Mouse (Mus musculus) ES-E14 (cell line): Measurements from ENCODE around the gene Nt5c1b. TPM values are rescaled to one million over a fixed set of nuclear protein-coding genes. Genes with fewer than 3 reads are reported as not detected.

Experiments used
- DNase-seq: peaks from one replicate; pipeline ENCODE4 v3.0.0-alpha.2; 2013; ENCODE audit warnings: low read depth, low spot score
- H3K27ac ChIP-seq: 2 replicates; pipeline ENCODE4 v1.5.1; 2012; ENCODE audit warnings: low read depth, mild to moderate bottlenecking, low read length, moderate library complexity, mixed read lengths; ENCODE audit not compliant: poor library complexity, insufficient read depth, severe bottlenecking
- H3K36me3 ChIP-seq: 2 replicates; pipeline ENCODE4 v1.6.1; 2012; ENCODE audit warnings: mild to moderate bottlenecking, low read length, moderate library complexity, mixed read lengths; ENCODE audit not compliant: control insufficient read depth, poor library complexity, insufficient read depth, severe bottlenecking
- H3K4me1 ChIP-seq, 2 experiments: fragments of 150-350 bp in 1 of 2; sonication (generic) in 1 of 2; 2 replicates each; pipeline ENCODE4 v1.6.1; 2012; ENCODE audit warnings: low read length in 2 of 2, mild to moderate bottlenecking in 1 of 2, mixed read lengths in 1 of 2; ENCODE audit not compliant: control insufficient read depth in 2 of 2, insufficient read depth in 2 of 2, poor library complexity in 1 of 2
- H3K4me3 ChIP-seq, 2 experiments: fragments of 150-350 bp in 1 of 2; sonication (generic) in 1 of 2; 2 replicates each; pipeline ENCODE4 v1.5.1; 2012; ENCODE audit warnings: low read length in 2 of 2, low read depth in 1 of 2, mild to moderate bottlenecking in 1 of 2, mixed read lengths in 1 of 2; ENCODE audit not compliant: insufficient read depth in 1 of 2, poor library complexity in 1 of 2, severe bottlenecking in 1 of 2
- H3K9ac ChIP-seq: 2 replicates; pipeline ENCODE4 v1.6.1; 2012; ENCODE audit warnings: low read depth, mild to moderate bottlenecking, low read length, mixed read lengths; ENCODE audit not compliant: poor library complexity, insufficient read depth, severe bottlenecking
- H3K9me3 ChIP-seq: fragments of 150-350 bp; sonication (generic); 2 replicates; pipeline ENCODE4 v1.6.1; 2012; ENCODE audit warnings: low read depth, mild to moderate bottlenecking, low read length; ENCODE audit not compliant: control insufficient read depth, insufficient read depth
- CHD2 ChIP-seq: IDR thresholded peaks from 2 replicates; pipeline ENCODE4 v1.6.1; 2014; ENCODE audit warnings: mild to moderate bottlenecking, low read depth, low read length, inconsistent platforms
- HCFC1 ChIP-seq: IDR thresholded peaks from 2 replicates; pipeline ENCODE4 v1.6.1; 2012; ENCODE audit warnings: low read length, inconsistent platforms, borderline replicate concordance; ENCODE audit not compliant: insufficient read depth
- MAFK ChIP-seq: IDR thresholded peaks from 2 replicates; pipeline ENCODE4 v1.6.1; 2014; ENCODE audit warnings: mild to moderate bottlenecking, low read depth, low read length, inconsistent platforms; ENCODE audit not compliant: insufficient read depth
- ZC3H11A ChIP-seq: IDR thresholded peaks from 2 replicates; pipeline ENCODE4 v1.6.1; 2012; ENCODE audit warnings: low read depth, mild to moderate bottlenecking, inconsistent platforms, low read length, borderline replicate concordance
- ZNF384 ChIP-seq: IDR thresholded peaks from 2 replicates; pipeline ENCODE4 v1.6.1; 2012; ENCODE audit warnings: low read depth, low read length, inconsistent platforms
- in situ Hi-C, 2 experiments: fragments of 600-800 bp; cut with MboI; formaldehyde crosslinking; loops; one replicate each; pipeline ENCODE4 v1.15.1; 2025; ENCODE audit warnings: low sequenced_read_pairs in 2 of 2, inconsistent platforms in 1 of 2; ENCODE audit not compliant: unreplicated experiment in 2 of 2
- total RNA-seq: library from RNA; depleted of rRNA; stranded (reverse); fragments of 300-350 nt; gene quantifications from 2 replicates; pipeline ENCODE4 v1.2.3, GENCODE M21; 2012; rRNA removed

Nt5c1b gene
- total RNA-seq, 1 experiment: not detected

DNA sequence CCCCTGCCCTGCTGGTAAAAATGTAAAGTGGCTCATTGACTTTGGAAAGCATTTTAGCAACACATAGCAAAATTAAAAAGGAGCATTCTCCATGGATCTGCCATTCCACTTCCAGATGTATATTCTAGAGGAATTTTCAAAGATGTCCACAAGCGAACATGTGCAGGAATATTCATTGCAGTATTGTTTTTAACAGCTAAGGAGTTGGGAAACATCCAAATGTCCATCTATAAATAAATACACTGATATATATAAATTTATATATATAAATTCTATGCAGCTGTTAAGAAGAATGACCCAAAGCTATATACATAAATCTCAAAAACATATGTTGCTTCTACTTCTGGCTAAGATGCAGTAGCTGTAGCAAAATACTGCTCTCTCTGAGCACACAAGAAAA lies 61.2 kb downstream of the Nt5c1b start:
- H3K4me3 ChIP-seq: no peak overlapping the region
- H3K9me3 ChIP-seq: no peaks in the 10 kb centered on the region
- no peaks in the 10 kb centered on the region for H3K4me1 ChIP-seq
- H3K9ac ChIP-seq: no peak overlapping the region
- in situ Hi-C loops: loop anchor here in 1 of 2 experiments (25.0 kb wide), 2 partner anchors 844 to 1369 kb away; no protein-coding TSS in a partner anchor
- H3K36me3 ChIP-seq: no peaks in the 10 kb centered on the region
- no peak for TF ChIP-seq ZC3H11A
- no peak for TF ChIP-seq HCFC1
- no peak for TF ChIP-seq MAFK
- no peak for TF ChIP-seq ZNF384
- TF ChIP-seq CHD2: no peak
- no peak overlapping the region for H3K27ac ChIP-seq
- DNase-seq: no peak

DNA sequence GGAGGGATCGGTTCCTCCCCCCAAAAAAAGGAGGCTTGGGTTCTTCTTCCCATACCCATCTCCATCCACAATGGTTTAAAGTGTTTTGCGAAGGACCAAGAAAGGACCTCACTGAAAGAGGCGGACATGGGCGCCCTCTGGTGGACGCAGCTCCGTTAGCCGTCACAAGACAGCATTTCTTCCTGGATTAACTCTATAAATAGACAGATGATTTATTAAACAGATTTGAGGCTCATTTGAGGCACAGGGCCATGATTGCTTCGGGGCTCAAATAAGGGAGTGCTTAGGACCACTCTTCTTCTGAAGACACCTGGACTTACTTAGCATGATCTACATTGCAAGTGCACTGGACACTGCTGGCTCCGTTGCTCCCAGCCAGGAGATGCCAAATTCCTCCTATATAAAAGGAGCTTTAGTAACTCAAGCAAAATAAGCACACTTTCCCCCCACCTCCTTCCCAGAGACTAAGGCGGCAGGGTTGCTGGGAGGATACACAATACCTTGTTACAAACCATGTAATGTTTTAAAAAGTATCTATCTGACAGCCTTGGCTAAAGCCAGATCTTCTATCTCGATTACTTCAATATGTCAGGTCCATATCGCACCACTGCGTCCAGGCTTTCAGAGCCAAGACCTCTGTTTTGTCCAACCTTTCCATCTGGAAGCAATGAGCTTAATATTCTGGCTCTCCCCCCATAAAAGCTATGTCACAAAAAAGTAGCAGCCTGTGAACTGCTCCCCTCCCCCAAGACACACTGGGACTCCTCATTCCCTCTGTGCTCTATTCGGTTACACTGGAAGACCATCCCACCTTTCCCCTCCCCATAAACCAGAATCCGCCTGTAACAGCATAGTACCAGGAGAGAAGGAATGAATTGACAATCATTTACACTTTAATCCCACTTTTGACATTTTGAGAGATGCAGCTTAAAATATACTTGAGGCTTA lies 68.6 kb downstream of the Nt5c1b start:
- Histone ChIP-seq H3K9me3 (no peaks in the 10 kb centered on the region), H3K9ac (no peak overlapping the region), H3K4me1 (0 out of 4 replicates have a peak, but pooled peaks cover 0 to 3% of the 10 kb centered on the region in 2 experiments), H3K27ac (no peak overlapping the region), H3K4me3 (no peak overlapping the region), H3K36me3 (no peaks in the 10 kb centered on the region)
- TF ChIP-seq ZNF384: no peak
- peak; percentile 40 for DNase-seq
- in situ Hi-C loops: loop anchor here in 1 of 2 experiments (25.0 kb wide), 2 partner anchors 851 to 1376 kb away; no protein-coding TSS in a partner anchor

Other genes with a start within 250 kb of the Nt5c1b start
- gene Rdh14, start 20.8 kb downstream of the Nt5c1b start, total RNA-seq: 4.5 and 5.7 TPM in 2 replicates